Mouse (Mus musculus) MEL-GATA-1-ER (cell line): ENCODE results near the gene Vasn.

Experiments
- DNase-seq: peaks from one replicate; pipeline ENCODE4 v3.0.0-alpha.2; 2012; ENCODE audit warnings: low read depth; ENCODE audit errors: extremely low read depth

Vasn gene

GRCm38 (mm10) chr16:4606431-4607084 lies 33.2 kb upstream of the Vasn start:
- no peak for DNase-seq

DNA sequence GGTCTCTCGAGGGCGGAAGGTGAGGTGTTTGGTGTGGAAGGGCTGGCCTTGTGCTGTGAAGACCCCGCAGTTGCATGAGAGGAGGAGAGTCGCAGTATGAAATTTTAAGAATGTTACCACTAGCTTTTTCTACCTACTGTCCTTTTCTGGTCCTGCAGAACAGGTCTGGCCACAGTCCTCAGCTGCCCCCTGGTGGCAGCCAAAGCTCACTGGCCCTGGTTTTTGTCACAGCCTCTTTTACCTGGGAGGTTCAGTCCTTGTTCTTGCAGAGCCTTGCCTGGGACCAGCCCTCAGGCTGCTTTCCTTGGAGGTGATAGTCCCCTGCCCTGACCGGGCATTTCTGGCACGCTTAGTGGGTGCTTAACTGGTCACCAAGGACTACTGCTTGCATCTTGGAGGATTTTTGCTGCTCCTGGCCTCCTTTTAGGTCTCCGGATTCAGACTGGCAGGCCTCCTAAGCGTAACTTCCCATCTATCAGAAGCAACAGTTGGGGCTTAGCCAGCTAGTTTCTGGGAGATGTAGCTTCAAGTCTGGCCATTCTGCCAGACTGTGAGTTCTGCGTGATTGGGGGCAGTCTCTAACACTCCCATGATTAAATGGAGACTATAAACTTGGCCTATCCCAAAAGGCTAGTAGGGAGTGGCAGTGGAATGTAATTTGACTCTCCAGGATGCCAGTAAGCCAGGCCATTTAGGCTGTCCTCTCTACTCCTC lies 31.8 kb upstream of the Vasn start:
- no peak for DNase-seq

DNA sequence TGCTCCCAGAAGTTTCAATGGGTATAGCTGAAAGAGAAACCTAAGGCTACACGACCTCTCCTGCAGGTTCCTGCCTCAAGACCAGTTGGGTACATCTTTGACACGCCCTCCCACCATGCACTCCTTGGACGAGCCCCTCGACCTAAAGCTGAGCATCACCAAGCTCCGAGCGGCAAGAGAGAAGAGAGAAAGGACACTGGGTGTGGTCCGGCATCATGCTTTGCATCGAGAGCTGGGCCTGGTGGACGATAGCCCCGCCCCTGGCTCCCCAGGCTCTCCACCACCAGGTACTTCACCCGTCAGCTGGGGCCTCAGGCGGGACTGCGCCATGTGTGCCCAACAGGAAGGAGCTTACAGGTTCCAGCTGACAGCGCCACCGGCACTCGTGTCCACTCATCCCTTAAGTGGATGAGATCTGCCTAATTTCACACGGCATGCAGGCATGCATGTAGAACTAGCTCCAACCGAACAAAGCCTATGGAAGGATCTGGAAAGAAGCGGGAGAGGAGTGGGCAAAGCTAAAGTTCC lies 31.1 kb upstream of the Vasn start:
- no peak for DNase-seq

GRCm38 (mm10) chr16:4611193-4611592 lies 28.5 kb upstream of the Vasn start:
- DNase-seq, result no peak

DNA sequence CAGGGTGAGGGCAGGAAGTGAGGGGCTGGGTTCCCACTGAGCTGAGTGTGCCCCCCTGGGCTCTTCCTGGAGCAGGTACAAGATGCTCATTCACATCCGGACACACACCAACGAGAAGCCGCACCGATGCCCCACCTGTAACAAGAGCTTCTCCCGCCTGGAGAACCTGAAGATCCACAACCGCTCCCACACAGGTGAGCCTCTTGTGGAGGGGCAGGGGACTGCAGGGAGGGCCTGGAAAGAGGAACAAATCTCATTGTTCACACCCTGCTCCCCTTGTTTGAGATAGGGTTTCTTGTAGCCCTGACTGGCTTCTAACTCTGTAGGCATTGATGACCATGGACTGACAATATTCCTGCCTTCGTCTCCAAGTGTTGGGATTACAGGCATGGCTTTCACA lies 28.1 kb upstream of the Vasn start:
- DNase-seq, result no peak

GRCm38 (mm10) chr16:4613736-4614135 lies 26.0 kb upstream of the Vasn start:
- DNase-seq, result no peak

GRCm38 (mm10) chr16:4614639-4615038 lies 25.1 kb upstream of the Vasn start:
- DNase-seq, result no peak

GRCm38 (mm10) chr16:4615297-4615696 lies 24.4 kb upstream of the Vasn start:
- DNase-seq, result no peak

DNA sequence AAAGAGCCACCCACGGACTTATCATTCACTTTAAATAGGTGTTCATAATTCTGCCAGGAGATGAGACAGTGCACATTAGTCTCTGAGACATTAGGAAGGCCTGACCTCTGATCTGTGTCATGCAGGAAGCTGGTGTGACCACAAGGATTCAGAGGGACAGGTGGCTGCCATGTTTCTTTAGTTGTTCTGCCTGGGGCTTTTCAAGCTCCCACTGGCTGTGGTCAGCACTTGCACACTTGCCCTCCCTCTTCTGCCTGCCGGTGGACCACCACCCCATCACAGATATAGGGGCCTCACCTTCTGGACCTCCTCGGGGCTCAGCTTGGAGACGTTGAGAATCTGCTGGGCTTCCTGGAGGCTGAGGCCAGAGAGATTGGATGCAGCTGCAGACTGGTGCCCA lies 22.9 kb upstream of the Vasn start:
- no peak for DNase-seq

DNA sequence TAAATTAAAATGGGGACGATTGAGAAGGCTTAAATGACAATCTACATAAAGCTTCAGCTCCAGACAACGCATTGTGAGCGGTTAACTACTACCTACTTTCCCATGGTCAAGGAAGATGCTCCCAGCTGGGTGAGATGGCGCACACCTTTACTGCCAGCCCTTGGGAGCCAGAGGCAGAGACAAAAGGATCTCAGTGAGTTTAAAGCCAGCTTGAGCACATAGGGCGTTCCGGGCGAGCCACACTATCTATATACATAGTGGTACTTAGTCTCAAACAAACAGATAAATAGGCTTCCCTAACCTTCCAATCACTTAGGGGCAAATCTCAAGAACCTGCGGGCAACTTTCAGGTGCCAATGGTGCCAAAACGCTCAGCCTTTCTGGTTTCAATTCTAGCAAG lies 15.7 kb upstream of the Vasn start:
- no peak for DNase-seq

DNA sequence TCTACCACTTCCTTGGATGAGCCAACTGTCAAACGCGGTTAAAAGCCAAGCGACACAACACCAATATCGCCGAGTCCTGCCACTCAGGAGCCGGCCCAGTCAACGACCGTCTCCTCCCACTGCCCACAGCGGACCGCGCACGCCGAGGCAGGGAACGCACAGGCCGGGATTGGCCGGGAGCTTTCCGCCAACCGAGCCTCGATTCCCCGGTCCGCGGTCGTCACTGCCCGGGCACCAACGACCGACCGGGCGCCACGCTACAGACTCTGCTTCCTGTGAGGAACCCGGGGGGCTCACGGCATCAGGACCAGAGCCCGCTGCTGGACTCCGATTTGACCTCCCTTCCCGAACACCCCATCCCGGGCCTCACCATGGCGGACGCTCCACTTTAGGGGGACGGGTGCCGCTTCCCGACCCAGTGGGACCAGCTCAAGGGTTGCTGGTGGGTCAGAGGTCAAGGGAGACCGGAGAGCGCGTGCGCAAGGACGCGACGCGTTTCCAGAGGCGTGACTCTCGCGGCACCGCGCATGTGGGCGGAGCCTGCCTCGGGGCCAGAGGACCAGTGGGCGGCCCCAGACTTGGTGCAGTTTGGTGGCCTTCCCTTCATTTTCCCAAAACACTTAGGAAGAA lies 15.1 kb upstream of the Vasn start, which contains the start of gene Pam16:
Gene Pam16 (minus strand): TSS at position 508 of the 630 bp plus-strand sequence.
- DNase-seq, result peak; percentile 55

DNA sequence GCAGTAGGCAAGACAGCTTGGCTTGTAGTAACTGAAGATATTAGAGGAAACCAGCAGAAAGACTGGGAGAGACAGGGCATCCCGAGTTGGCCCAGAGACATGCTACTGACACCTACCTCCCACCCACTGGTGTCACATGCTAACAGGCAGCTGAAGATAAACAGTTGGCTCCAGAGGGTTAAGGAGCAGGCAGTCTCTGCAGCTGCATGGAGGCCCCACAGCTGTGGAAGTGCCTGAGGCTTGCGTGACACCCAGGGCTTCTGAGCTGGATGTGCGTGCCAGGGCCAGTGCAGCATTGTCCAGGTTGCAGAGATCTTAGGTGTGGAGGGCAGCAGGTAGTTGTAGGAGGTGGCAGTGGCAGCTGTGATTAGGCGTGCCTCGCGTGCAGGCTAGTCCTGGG lies 12.6 kb upstream of the Vasn start:
- DNase-seq, result no peak

- DNase-seq, result no peak
These were observed 10.8 kb upstream of the Vasn start for GRCm38 (mm10) chr16:4628898-4629419.

DNA sequence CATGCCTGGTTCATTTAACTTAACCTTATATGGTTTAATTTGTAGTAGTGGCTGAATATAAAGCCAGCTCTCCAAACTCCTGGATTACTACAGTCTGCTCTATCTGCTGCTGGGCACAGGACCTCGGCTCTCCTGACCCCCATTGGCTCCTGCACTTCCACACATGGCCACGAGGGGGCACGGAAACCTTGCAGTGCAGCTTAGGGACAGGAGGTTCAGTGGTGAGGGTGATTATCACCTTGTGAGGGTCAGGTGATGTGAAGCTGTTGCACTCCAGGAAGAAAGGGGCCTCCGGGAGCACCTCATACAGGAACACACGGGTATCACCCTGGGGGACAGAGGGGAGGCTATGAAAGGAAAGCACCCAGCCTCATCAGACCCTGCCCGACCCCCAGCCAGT lies 9.8 kb upstream of the Vasn start:
- DNase-seq, result no peak

- no peak for DNase-seq
These were observed 7.7 kb upstream of the Vasn start for GRCm38 (mm10) chr16:4632050-4632449.

DNA sequence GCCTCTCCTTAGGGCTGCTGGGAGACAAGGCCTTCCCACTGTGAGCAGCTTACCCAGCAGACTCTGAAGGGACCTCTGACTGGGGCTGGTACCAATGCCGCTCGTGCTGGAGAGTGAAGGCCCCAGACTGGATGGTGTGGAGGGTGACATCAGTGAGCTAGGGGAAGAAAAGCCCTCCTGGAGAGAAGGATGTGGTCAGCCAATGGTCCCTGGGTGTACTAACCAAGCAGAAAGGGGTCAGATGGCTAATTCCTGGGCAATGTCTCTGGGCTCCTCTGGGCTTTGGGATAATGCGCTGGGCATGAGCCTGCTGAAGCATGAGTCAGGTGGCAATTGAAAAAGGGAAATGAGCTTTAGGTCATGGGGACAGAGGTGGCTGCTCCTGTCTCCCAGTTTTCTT lies 6.1 kb upstream of the Vasn start:
- DNase-seq, result no peak

GRCm38 (mm10) chr16:4634681-4635080 lies 5.1 kb upstream of the Vasn start:
- DNase-seq, result no peak

DNA sequence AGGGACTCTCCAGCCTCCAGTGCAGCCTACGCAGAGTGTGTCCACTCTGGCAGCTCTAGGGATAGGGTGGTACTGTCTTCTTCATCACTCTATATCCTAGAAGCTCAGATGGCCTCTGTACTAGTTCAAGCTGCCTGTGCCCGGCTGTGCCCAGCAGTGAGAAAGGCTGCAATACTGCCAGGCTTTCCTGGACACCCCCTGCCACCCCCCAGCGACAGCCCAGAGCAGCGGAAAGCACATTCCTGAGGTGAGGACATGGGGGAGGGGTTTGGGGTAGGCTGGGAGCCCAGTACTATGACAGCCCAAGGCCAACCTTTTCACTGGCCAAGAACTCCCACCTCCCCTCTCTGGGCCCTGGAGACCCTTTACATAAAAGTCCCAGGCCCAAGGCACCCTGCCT lies 4.0 kb upstream of the Vasn start:
- no peak for DNase-seq

- no peak for DNase-seq
These were observed 800 bp upstream of the Vasn start for GRCm38 (mm10) chr16:4638891-4639390.

- DNase-seq, result no peak
These were observed 695 bp downstream of the Vasn start for GRCm38 (mm10) chr16:4640267-4641005.

DNA sequence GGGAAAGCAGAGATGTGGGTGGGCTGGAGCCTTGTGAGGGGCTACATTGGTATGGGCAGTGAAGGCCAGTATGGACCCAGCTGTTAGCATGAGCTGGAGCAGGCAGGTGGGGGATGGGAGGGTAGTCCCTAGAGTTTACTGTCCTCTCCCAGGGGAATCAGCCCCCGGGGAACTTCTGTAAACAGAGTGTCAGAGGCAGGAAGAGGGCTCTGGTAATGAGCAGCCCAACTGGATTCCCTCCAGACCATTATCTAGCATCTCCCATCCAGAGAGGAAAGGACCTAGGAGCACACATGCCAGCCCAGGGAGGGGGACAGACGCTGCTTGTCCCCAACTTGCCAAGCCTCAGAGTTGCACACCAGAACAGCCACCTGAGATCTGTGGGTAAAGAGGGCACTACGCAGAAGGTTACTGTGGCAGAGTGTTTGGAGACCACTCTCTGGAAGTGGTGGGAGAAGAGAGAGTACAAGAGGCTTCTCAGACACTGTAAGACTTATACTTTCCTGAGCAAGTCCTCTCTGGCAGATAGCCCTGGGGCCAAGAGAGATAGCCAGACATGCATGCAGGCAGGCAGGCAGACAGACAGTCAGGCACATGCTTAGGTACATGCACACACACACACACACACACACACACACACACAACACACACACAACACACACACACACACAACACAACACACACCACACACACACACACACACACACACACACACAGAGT lies 1.5 kb downstream of the Vasn start:
- no peak for DNase-seq
